Mouse (Mus musculus) heart, postnatal 25 days (tissue): ENCODE data around the gene Taf9b. TPM values are rescaled to one million over a fixed set of nuclear protein-coding genes. Genes with fewer than 3 reads are reported as not detected.
"Not testable (repeated sequence)": the region's sequence is repeated elsewhere in the genome, so short reads cannot be mapped to it uniquely, and the experiment has no call there.

Source experiments
- DNase-seq: peaks from one replicate; pipeline ENCODE4 v3.0.0; 2022; ENCODE audit warnings: low spot score
- intact Hi-C: fragments of 180-260 bp; cut with DNase I; formaldehyde crosslinking; loops from one replicate; pipeline ENCODE4 v1.15.1; 2025
- total RNA-seq, 2 experiments: library from RNA; stranded (reverse); gene quantifications; 2 replicates each; pipeline ENCODE4 v1.2.3; 2021

The Taf9b gene
- total RNA-seq = 10 to 100 TPM in 1 of 2 experiments, 1 to 10 TPM in 1; 7.4 to 10.1 TPM

- no peak for DNase-seq
- intact Hi-C loops = no loop called here
Observed at GRCm38 (mm10) chrX:106221058-106221457, at the start of gene Taf9b. Gene Taf9b, minus strand, starts transcription at chrX:106221158.

- no peak for DNase-seq
- intact Hi-C loops = no loop called here
Observed at GRCm38 (mm10) chrX:106255276-106255675, 34.3 kb upstream of the Taf9b start, which contains the start of gene Fnd3c2. Gene Fnd3c2, minus strand, starts transcription at chrX:106255376.

DNA sequence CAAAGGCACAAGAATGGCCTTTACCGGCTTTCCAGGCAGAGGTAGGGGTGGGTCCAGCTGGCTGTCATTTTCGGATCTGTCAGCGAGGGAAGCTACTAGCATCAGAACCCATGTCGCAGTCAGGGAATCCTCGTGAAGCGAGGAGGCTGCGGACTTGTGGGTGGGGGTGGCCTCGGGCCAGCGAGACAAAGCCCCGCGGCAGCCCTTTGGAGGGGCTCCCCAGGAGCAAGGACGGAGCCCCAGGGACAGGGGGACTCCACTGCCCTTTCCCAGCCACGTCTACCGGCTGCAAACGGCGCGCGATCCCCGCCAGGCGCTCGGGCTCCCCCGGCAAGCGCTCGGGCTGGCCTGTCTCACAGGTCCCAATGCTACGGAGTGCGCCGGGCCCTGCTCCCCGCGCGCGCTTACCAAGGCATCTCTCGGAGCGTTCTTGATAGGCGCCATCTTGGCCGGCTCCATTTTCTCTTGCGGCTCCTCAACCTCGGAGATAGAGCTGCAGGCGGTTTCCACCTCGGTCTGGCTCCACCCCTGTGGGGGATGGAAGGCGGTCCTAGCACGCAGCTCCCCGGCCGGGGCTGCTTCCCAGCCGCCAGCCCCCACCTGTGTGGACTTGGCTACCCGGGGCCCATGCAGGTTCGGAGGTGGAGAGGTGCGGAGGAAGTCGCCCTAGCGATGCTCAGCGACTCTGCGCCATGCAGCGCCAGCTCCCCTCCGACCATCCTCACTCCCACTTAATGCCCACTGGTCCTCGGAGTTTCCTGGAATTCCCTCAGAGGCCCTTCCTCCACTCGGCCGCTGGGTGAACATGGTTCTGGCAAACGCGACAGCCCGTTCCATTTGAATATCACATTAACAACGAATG is 1.6 kb downstream of the Taf9b start:
- intact Hi-C loops = no loop called here
- peak; percentile 46 for DNase-seq

- no peak for DNase-seq
- intact Hi-C loops = no loop called here
Observed at GRCm38 (mm10) chrX:106209100-106209499, 11.9 kb downstream of the Taf9b start.

DNA sequence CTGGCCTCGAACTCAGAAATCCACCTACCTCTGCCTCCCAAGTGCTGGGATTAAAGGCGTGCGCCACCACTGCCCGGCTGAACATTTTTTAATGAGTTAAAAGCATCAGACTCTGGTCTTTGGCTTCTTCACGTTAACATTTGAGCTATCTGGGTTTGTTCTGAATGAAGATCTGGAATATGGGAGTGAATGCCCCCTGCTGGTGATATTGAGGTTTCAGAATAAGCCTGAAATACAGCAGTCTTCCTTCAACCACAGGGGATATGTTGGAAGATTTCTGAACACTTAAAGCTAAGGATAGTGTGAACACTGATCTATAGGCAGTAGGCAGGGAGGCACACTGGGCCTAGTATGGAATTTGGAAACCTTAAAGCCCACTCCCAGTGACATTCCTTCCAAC is 22.1 kb downstream of the Taf9b start:
- intact Hi-C loops = no loop called here
- DNase-seq = no peak

- intact Hi-C loops = no loop called here
- DNase-seq = no peak
Observed at GRCm38 (mm10) chrX:106197308-106197707, 23.6 kb downstream of the Taf9b start.

DNA sequence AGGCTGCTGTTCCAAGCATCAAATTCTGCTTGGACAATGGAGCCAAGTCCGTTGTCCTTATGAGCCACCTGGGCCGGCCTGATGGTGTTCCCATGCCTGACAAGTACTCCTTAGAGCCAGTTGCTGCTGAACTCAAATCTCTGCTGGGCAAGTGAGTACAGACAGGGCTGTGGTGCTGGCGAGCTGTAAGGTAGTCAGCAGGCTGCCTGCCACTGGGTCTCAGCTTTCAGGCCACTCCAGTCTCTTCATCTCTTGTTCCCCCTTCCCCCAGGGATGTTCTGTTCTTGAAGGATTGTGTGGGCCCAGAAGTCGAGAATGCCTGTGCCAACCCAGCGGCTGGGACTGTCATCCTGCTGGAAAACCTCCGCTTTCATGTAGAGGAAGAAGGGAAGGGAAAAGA is 26.6 kb downstream of the Taf9b start:
- intact Hi-C loops, DNase-seq: not testable (repeated sequence)

DNA sequence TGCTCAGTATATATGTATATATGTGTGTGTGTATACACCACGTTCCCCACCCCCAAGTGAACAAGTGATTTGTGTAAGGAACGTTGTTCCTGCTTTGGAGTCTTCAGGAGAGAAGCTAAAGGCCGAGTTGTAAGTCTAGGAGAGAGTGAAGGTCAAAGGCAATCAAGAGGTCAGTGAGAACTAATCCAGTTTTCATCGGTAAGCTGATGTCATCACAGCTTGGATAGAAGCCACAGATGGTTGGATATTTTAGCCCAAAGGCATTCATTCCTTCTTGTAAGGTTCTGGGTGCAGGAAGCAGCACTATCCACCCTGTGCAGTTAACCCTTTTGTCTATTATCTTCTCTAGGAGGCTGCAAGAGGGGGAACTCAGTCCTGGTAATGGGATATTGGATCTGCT is 30.9 kb downstream of the Taf9b start:
- intact Hi-C loops = no loop called here
- no peak for DNase-seq

DNA sequence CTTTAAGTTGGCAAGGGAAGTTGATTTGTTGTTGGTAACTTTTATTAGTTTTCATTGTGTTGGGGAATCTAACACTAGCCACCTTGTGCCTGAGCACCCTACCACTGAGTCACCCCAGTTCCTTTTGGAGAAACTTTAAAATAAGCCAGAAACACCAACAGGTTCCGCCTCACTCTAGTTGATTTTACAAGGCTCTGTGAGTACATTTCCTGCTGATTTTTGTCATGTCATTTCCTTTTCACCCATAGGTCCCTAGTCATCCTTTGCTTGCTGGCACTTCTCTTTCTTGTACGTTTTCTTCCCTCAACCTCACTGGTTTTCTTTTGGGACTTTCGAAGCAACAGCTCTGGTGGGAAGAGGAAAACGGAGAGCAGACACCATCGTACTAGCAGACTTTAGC is 31.6 kb downstream of the Taf9b start:
- intact Hi-C loops = loop anchor here (5.0 kb wide), 1 partner anchor 162 kb away; the partner anchor contains the start of gene Atp7a
- no peak for DNase-seq

DNA sequence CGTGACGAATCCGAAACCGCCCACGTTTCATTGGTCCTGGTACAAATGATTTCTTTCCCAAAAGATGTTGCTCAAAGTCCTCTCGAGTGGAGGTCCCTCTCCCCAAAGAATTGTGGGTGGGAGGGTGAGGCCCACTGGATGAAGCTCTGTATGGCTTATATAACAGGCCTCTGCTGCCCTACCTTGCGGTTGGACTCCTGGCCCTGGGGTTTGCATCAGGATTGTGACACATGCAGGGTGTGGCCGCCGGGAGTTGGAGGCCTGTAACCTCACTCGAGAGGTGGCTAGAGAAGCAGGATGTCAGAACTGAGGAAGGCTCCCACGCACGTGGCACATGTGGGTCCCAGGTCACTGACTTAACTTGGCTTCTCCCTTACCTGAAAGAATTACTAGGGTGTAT is 33.2 kb downstream of the Taf9b start:
- DNase-seq = no peak
- intact Hi-C loops = loop anchor here (5.0 kb wide), 1 partner anchor 160 kb away; the partner anchor contains the start of gene Atp7a

DNA sequence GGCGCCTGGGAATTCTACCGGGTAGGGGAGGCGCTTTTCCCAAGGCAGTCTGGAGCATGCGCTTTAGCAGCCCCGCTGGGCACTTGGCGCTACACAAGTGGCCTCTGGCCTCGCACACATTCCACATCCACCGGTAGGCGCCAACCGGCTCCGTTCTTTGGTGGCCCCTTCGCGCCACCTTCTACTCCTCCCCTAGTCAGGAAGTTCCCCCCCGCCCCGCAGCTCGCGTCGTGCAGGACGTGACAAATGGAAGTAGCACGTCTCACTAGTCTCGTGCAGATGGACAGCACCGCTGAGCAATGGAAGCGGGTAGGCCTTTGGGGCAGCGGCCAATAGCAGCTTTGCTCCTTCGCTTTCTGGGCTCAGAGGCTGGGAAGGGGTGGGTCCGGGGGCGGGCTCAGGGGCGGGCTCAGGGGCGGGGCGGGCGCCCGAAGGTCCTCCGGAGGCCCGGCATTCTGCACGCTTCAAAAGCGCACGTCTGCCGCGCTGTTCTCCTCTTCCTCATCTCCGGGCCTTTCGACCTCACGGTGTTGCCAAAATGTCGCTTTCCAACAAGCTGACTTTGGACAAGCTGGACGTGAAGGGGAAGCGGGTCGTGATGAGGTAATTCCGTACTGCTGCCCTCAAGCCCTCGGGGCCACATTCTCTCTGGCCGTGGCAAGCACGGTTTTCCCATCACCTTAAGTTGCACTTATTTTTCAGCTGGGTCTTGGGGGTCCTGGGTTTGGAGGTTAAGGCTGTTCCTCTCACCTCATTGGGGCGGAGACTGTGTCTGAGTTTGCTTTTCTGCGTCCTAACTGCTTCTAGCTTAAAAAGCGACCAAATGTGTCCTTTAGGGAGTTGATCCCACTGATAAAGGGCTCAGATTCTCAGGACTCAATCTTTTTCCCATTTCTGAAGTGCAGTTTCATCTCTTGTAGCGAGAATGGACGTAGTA is 34.0 kb downstream of the Taf9b start, which contains the start of gene Pgk1:
TSS of gene Pgk1 (plus strand) at position 388 of the 937 bp plus-strand sequence.
- peak; percentile 86 for DNase-seq

DNA sequence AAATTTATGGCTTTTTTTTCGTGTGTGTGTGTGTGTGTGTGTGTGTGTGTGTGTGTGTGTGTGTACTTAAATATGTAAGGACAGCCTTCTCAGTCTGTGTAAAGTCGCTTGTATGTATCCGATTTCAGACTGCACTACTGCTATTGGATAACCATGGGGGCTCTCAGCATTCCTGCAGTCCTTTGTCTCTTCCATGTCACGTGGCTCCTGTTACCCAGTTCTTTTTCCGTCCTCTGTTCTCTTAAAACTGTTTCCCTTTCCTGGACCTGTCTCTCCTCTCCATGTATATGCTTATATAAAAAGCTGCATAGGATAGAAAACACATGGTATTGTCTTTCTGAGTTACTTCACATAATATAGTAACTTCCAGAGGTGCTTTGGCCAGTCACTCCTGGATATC is 35.3 kb downstream of the Taf9b start:
- intact Hi-C loops = loop anchor here (5.0 kb wide), 1 partner anchor 158 kb away; the partner anchor contains the start of gene Atp7a

More for the DNA sequence above, 34.0 kb downstream of the Taf9b start, which contains the start of gene Pgk1:
- intact Hi-C loops = loop anchor here (5.0 kb wide), 1 partner anchor 160 kb away; the partner anchor contains the start of gene Atp7a

DNA sequence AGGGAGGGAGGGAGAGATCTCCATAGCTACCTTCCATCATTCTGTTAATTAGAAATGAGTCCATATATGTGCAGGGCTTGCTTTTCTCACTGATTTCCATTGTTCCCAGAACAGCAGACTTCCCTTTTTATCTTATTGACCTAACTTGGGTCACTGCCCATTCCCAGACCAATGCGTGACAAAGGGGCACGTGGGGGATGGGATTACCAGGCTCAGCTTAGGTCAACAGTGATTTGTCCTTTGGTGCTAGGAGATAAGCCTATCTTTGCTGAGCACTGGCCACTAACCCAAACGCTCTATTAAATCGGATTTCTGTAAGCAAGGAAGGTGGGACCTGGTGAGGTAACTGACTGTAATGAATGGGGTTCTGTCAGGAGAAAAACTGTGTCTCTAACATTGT is 36.7 kb downstream of the Taf9b start:
- intact Hi-C loops = no loop called here
- no peak for DNase-seq

More for the DNA sequence above, 35.3 kb downstream of the Taf9b start:
- no peak for DNase-seq

DNA sequence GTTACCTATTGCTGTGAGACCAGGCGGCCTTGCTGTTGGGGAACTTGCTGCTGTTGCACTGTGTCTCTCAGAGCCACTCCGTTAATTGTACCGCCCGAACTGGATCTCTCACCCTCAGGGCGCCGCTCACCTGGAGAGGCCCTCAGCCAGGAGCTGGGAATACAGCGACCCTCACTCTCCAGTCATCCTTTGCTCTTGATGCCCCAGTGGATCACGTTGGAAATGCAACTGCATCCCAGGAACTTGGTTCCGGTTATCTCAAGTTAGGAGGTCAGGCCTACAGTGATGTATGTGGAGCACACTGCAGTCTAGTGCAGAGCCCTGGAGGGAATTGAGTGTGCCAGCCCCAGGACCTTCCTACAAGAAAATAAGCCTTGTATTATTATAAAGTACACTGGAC is 44.6 kb downstream of the Taf9b start:
- DNase-seq = no peak
- intact Hi-C loops = no loop called here

- no peak for DNase-seq
- intact Hi-C loops = loop anchor here (2.0 kb wide), 1 partner anchor 145 kb away; the partner anchor contains the start of gene Atp7a
Observed at GRCm38 (mm10) chrX:106171853-106172154, 49.2 kb downstream of the Taf9b start.

- intact Hi-C loops = loop anchor here (2.0 kb wide), 1 partner anchor 144 kb away; the partner anchor contains the start of gene Atp7a
- peak; percentile 18 for DNase-seq
Observed at GRCm38 (mm10) chrX:106171106-106171852, 49.7 kb downstream of the Taf9b start.

GRCm38 (mm10) chrX:106165089-106165488 is 55.9 kb downstream of the Taf9b start:
- intact Hi-C loops = no loop called here
- DNase-seq = no peak

- intact Hi-C loops = no loop called here
- DNase-seq = no peak
Observed at GRCm38 (mm10) chrX:106164555-106164954, 56.4 kb downstream of the Taf9b start.

GRCm38 (mm10) chrX:106163995-106164394 is 57.0 kb downstream of the Taf9b start:
- no peak for DNase-seq
- intact Hi-C loops = no loop called here
